ENCODE assay signal across 10 mouse cellular contexts in genomic region chr5:114176548-114177400, GRCm38 (mm10). TPM values are rescaled to one million over a fixed set of nuclear protein-coding genes. Genes with fewer than 3 reads are reported as not detected.
DNase-seq lines count a peak whose midpoint lies in the region; ATAC-seq and TF ChIP-seq lines count a peak whose summit lies in the region.
"Had no signal": no experiment of that assay in that cellular context is flagged by ENCODE, and none has a peak within 500 bp of the region (broad histone marks: within the 10 kb centered on the region; RNA-seq: fewer than 3 reads in every experiment).

No protein-coding gene starts in this region.

- no peaks in the 10 kb centered on the region for H3K36me3 ChIP-seq in lung, embryonic 14.5 days (ENCODE audit: insufficient read depth)
- H3K36me3 ChIP-seq in intestine, embryonic 14.5 days (ENCODE audit: control insufficient read depth, insufficient read depth, low read length) = no peaks in the 10 kb centered on the region
- no peaks in the 10 kb centered on the region for H3K36me3 ChIP-seq in neural tube, embryonic 12.5 days

- peak; percentile 37 for TF ChIP-seq CTCF in lung, embryonic 14.5 days (IDR thresholded peaks at IDR 0.05; ENCODE audit: low read depth)

- 64% methylated on average over 8 of the region's 8 CpGs for WGBS in lung, embryonic 14.5 days
- 60% methylated on average over 8 of the region's 8 CpGs for WGBS in intestine, embryonic 14.5 days
- 41% methylated on average over 8 of the region's 8 CpGs for WGBS in neural tube, embryonic 12.5 days

- no peak for ATAC-seq in lung, embryonic 14.5 days (ENCODE audit: insufficient read depth)
- ATAC-seq in intestine, embryonic 14.5 days (replicated peaks; ENCODE audit: low FRiP score, low TSS enrichment, low read depth) = no peak
- no peak for ATAC-seq in neural tube, embryonic 12.5 days (ENCODE audit: low FRiP score, low read depth)

- no peak overlapping the region for H3K27ac ChIP-seq in lung, embryonic 14.5 days (ENCODE audit: low read depth)
- H3K27ac ChIP-seq in intestine, embryonic 14.5 days (ENCODE audit: low read depth) = no peak overlapping the region
- no peak overlapping the region for H3K27ac ChIP-seq in neural tube, embryonic 12.5 days

- peak overlapping the region; percentile 91 for H3K4me2 ChIP-seq in lung, embryonic 14.5 days
- H3K4me2 ChIP-seq in intestine, embryonic 14.5 days (ENCODE audit: low read length) = peak overlapping the region; percentile 84
- peak overlapping the region; percentile 67 for H3K4me2 ChIP-seq in neural tube, embryonic 12.5 days (replicated peaks)

- DNase-seq in adrenal gland, adult 2 months = peak; percentile 22
- DNase-seq in adrenal gland, adult 18-20 months (ENCODE audit: low spot score in 2 of 2) = no peak
- DNase-seq in lung, embryonic 14.5 days = no peak
- DNase-seq in lung, postnatal 4 days = no peak
- no peak for DNase-seq in intestine, embryonic 14.5 days (ENCODE audit: low spot score)
- DNase-seq in c-Kit-positive CD71-positive TER-119-positive erythroid progenitor cells, embryonic 14.5 days (ENCODE audit: low spot score) = no peak
- no peak for DNase-seq in spleen, adult 18-20 months
- DNase-seq: cerebellum, adult 9-11 months; layer of hippocampus, adult 9-11 months had no signal

- H3K9ac ChIP-seq in lung, embryonic 14.5 days = no peak overlapping the region
- H3K9ac ChIP-seq in intestine, embryonic 14.5 days (ENCODE audit: low read length) = peak overlapping the region; percentile 33; the same call in 1 of the 2 replicates
- no peak overlapping the region for H3K9ac ChIP-seq in neural tube, embryonic 12.5 days

- no peaks in the 10 kb centered on the region for H3K27me3 ChIP-seq in lung, embryonic 14.5 days (ENCODE audit: insufficient read depth, low read length)
- H3K27me3 ChIP-seq in intestine, embryonic 14.5 days (replicated peaks; ENCODE audit: control insufficient read depth, insufficient read depth, low read length) = no peaks in the 10 kb centered on the region
- H3K27me3 ChIP-seq in neural tube, embryonic 12.5 days (replicated peaks) = peaks cover 11% of the 10 kb centered on the region; the same call in 1 of the 2 replicates

- no peaks in the 10 kb centered on the region for H3K4me1 ChIP-seq in lung, embryonic 14.5 days (ENCODE audit: insufficient read depth)
- H3K4me1 ChIP-seq in intestine, embryonic 14.5 days (replicated peaks; ENCODE audit: control insufficient read depth, insufficient read depth, low read length) = no peaks in the 10 kb centered on the region; the same call in 1 of the 2 replicates
- peaks cover 9% of the 10 kb centered on the region for H3K4me1 ChIP-seq in neural tube, embryonic 12.5 days

- H3K4me3 ChIP-seq in lung, embryonic 14.5 days (ENCODE audit: low read depth, low read length) = peak overlapping the region; percentile 52; the same call in 1 of the 2 replicates
- peak overlapping the region; percentile 54 for H3K4me3 ChIP-seq in intestine, embryonic 14.5 days (ENCODE audit: low read depth, low read length)
- no peak overlapping the region for H3K4me3 ChIP-seq in neural tube, embryonic 12.5 days

- H3K9me3 ChIP-seq in lung, embryonic 14.5 days (ENCODE audit: low read depth, low read length) = no peaks in the 10 kb centered on the region
- H3K9me3 ChIP-seq in intestine, embryonic 14.5 days (ENCODE audit: control insufficient read depth, low read length) = no peaks in the 10 kb centered on the region
- no peaks in the 10 kb centered on the region for H3K9me3 ChIP-seq in neural tube, embryonic 12.5 days

RNA-seq across cellular contexts. Expression of gene Acacb, which starts 30.4 kb away (rescaled TPM):
- total RNA-seq in adrenal gland, adult 2 months (2021) = 100 to 1,000 TPM; 119 to 132 TPM
- 81.3 and 102 TPM in 2 replicates for polyA plus RNA-seq in adrenal gland, adult 2 months (2012; rRNA removed)
- total RNA-seq in adrenal gland, adult 18-20 months (2021) = 100 to 1,000 TPM; 130 to 232 TPM
- polyA plus RNA-seq in lung, embryonic 14.5 days (2014; fragmentation: Nextera tagmentation; extraction: Ambion mirVana) = 1.7 and 2.3 TPM in 2 replicates
- 2.3 and 2.4 TPM in 2 replicates for polyA plus RNA-seq in intestine, embryonic 14.5 days (2014; fragmentation: Nextera tagmentation; extraction: Ambion mirVana)
- 0.80 and 1.8 TPM in 2 replicates for polyA plus RNA-seq in neural tube, embryonic 12.5 days (2016; fragmentation: Nextera tagmentation; extraction: Ambion mirVana)

RNA-seq across cellular contexts. Expression of gene Ung, which starts 46.6 kb away (rescaled TPM):
- 1 to 10 TPM; 4.7 to 5.7 TPM for total RNA-seq in adrenal gland, adult 2 months (2021)
- polyA plus RNA-seq in adrenal gland, adult 2 months (2012; rRNA removed) = 4.3 and 4.9 TPM in 2 replicates
- 1 to 10 TPM; 2.8 to 4.1 TPM for total RNA-seq in adrenal gland, adult 18-20 months (2021)
- polyA plus RNA-seq in lung, embryonic 14.5 days (2014; fragmentation: Nextera tagmentation; extraction: Ambion mirVana) = 44.0 and 44.2 TPM in 2 replicates
- polyA plus RNA-seq in intestine, embryonic 14.5 days (2014; fragmentation: Nextera tagmentation; extraction: Ambion mirVana) = 38.2 and 41.6 TPM in 2 replicates
- polyA plus RNA-seq in neural tube, embryonic 12.5 days (2016; fragmentation: Nextera tagmentation; extraction: Ambion mirVana) = 25.2 and 25.8 TPM in 2 replicates

RNA-seq across cellular contexts. Expression of gene Alkbh2, which starts 48.8 kb away (rescaled TPM):
- total RNA-seq in adrenal gland, adult 2 months (2021) = 1 to 10 TPM; 6.0 to 9.3 TPM
- 10.1 and 15.2 TPM in 2 replicates for polyA plus RNA-seq in adrenal gland, adult 2 months (2012; rRNA removed)
- total RNA-seq in adrenal gland, adult 18-20 months (2021) = 1 to 10 TPM; 6.3 to 8.1 TPM
- polyA plus RNA-seq in lung, embryonic 14.5 days (2014; fragmentation: Nextera tagmentation; extraction: Ambion mirVana) = 8.9 and 11.3 TPM in 2 replicates
- polyA plus RNA-seq in intestine, embryonic 14.5 days (2014; fragmentation: Nextera tagmentation; extraction: Ambion mirVana) = 9.4 and 12.6 TPM in 2 replicates
- polyA plus RNA-seq in neural tube, embryonic 12.5 days (2016; fragmentation: Nextera tagmentation; extraction: Ambion mirVana) = 10.7 and 10.9 TPM in 2 replicates

Comparison
In these comparisons a context has a peak if more than half of its experiments do, and no peak if none do; other contexts are left out.
1. RNA of gene Acacb, which starts 30.4 kb away (polyA plus RNA-seq): 81.3 to 102 TPM in adrenal gland, adult 2 months; 2.3 to 2.4 TPM in intestine, embryonic 14.5 days, 1.7 to 2.3 TPM in lung, embryonic 14.5 days and 0.80 to 1.8 TPM in neural tube, embryonic 12.5 days; every median in the first group is over 10 times any median in the second.
2. Peak in every context shown above with its lines, with median percentiles within 50 percentile points of each other: H3K4me2 ChIP-seq.